Mouse (Mus musculus): ENCODE measurements around the gene H2al1a. TPM values are rescaled to one million over a fixed set of nuclear protein-coding genes. Genes with fewer than 3 reads are reported as not detected.
"Not testable (repeated sequence)": the region's sequence is repeated elsewhere in the genome, so short reads cannot be mapped to it uniquely, and the experiment has no call there.

Gene H2al1a
- total RNA-seq, 2 experiments from 2014 or later: not detected

- DNase-seq; intact Hi-C loops (cut with DNase I): not testable (repeated sequence)
Observed at GRCm38 (mm10) chrX:11324359-11324758, 25.3 kb downstream of the H2al1a start, which contains the start of gene H2al1i. TSS of gene H2al1i (plus strand) at chrX:11324659.

GRCm38 (mm10) chrX:11327522-11327921 is 28.5 kb downstream of the H2al1a start, which contains the start of gene H2al1j:
TSS of gene H2al1j (plus strand) at chrX:11327822.
- DNase-seq; intact Hi-C loops (cut with DNase I): not testable (repeated sequence)

- peak in 1 of 2 experiments; percentile 4 for DNase-seq
- intact Hi-C loops (cut with DNase I): no loop called here
Observed at GRCm38 (mm10) chrX:11345762-11346161, 46.7 kb downstream of the H2al1a start.

- intact Hi-C loops (cut with DNase I): no loop called here
- DNase-seq: no peak
Observed at GRCm38 (mm10) chrX:11346756-11347155, 47.7 kb downstream of the H2al1a start.

Other genes starting within 250 kb of the H2al1a start
- not detected for gene H2al1b, start 3.2 kb downstream of the H2al1a start, total RNA-seq (2021)
- not detected for gene H2al1c, start 6.4 kb downstream of the H2al1a start, total RNA-seq (2021)
- not detected for gene H2al1d, start 9.6 kb downstream of the H2al1a start, total RNA-seq (2021)
- not detected for gene H2al1e, start 12.7 kb downstream of the H2al1a start, total RNA-seq (2021)
- gene H2al1f, start 15.9 kb downstream of the H2al1a start, total RNA-seq (2021): not detected
- not detected for gene H2al1g, start 19.0 kb downstream of the H2al1a start, total RNA-seq (2021)
- gene H2al1h, start 22.2 kb downstream of the H2al1a start, total RNA-seq (2021): not detected
- not detected for gene H2al1i, start 25.4 kb downstream of the H2al1a start, total RNA-seq (2021)
- not detected for gene H2al1j, start 28.6 kb downstream of the H2al1a start, total RNA-seq (2021)

Measured in gastrocnemius, postnatal 36 days (tissue).